Mouse (Mus musculus): ENCODE results near the gene Nxnl2. TPM values are rescaled to one million over a fixed set of nuclear protein-coding genes. Genes with fewer than 3 reads are reported as not detected.

Nxnl2 gene
- not detected in 2 replicates for polyA plus RNA-seq (2012)

GRCm38 (mm10) chr13:51170691-51171680 is at the start of gene Nxnl2:
TSS of gene Nxnl2 (plus strand) at chr13:51171022.
- TF ChIP-seq GATA1 (IDR thresholded peaks at IDR 0.05; ENCODE audit: low read length) (no peak), TAL1 (IDR thresholded peaks at IDR 0.05; ENCODE audit: low read length) (no peak)
- Histone ChIP-seq H3K9me3 (ENCODE audit: control insufficient read depth, low read length) (no peaks in the 10 kb centered on the region), H3K4me3 (replicated peaks) (peak within 1 kb of the TSS; percentile 32), H3K36me3 (ENCODE audit: control insufficient read depth) (no peaks in the 10 kb centered on the region), H3K4me1 (ENCODE audit: control insufficient read depth) (peaks cover 8% of the 10 kb centered on the region), H3K27me3 (ENCODE audit: control insufficient read depth) (peaks cover 38% of the 10 kb centered on the region)

- H3K4me3 ChIP-seq (replicated peaks): no peak overlapping the region
- no peaks in the 10 kb centered on the region for H3K9me3 ChIP-seq (ENCODE audit: control insufficient read depth, low read length)
- TF ChIP-seq GATA1 (IDR thresholded peaks at IDR 0.05; ENCODE audit: low read length) (no peak), TAL1 (IDR thresholded peaks at IDR 0.05; ENCODE audit: low read length) (no peak)
- peaks cover 25% of the 10 kb centered on the region for H3K4me1 ChIP-seq (ENCODE audit: control insufficient read depth)
- H3K27me3 ChIP-seq (ENCODE audit: control insufficient read depth): no peaks in the 10 kb centered on the region
- peaks cover 3% of the 10 kb centered on the region for H3K36me3 ChIP-seq (ENCODE audit: control insufficient read depth)
These were observed 48.9 kb upstream of the Nxnl2 start for GRCm38 (mm10) chr13:51121966-51122365.

- Histone ChIP-seq H3K4me1 (ENCODE audit: control insufficient read depth) (peaks cover 25% of the 10 kb centered on the region), H3K4me3 (replicated peaks) (no peak overlapping the region), H3K36me3 (ENCODE audit: control insufficient read depth) (peaks cover 3% of the 10 kb centered on the region), H3K27me3 (ENCODE audit: control insufficient read depth) (no peaks in the 10 kb centered on the region), H3K9me3 (ENCODE audit: control insufficient read depth, low read length) (no peaks in the 10 kb centered on the region)
- TF ChIP-seq GATA1 (IDR thresholded peaks at IDR 0.05; ENCODE audit: low read length): no peak
- no peak for TF ChIP-seq TAL1 (IDR thresholded peaks at IDR 0.05; ENCODE audit: low read length)
These were observed 48.1 kb upstream of the Nxnl2 start for GRCm38 (mm10) chr13:51122771-51123170.

GRCm38 (mm10) chr13:51125357-51125756 is 45.5 kb upstream of the Nxnl2 start:
- Histone ChIP-seq H3K27me3 (ENCODE audit: control insufficient read depth) (no peaks in the 10 kb centered on the region), H3K4me3 (replicated peaks) (no peak overlapping the region), H3K9me3 (ENCODE audit: control insufficient read depth, low read length) (no peaks in the 10 kb centered on the region), H3K4me1 (ENCODE audit: control insufficient read depth) (peaks cover 18% of the 10 kb centered on the region), H3K36me3 (ENCODE audit: control insufficient read depth) (peaks cover 9% of the 10 kb centered on the region)
- no peak for TF ChIP-seq GATA1 (IDR thresholded peaks at IDR 0.05; ENCODE audit: low read length)
- TF ChIP-seq TAL1 (IDR thresholded peaks at IDR 0.05; ENCODE audit: low read length): no peak

- Histone ChIP-seq H3K4me1 (ENCODE audit: control insufficient read depth) (peaks cover 3% of the 10 kb centered on the region; the same call in 1 of the 2 replicates), H3K27me3 (ENCODE audit: control insufficient read depth) (no peaks in the 10 kb centered on the region), H3K36me3 (ENCODE audit: control insufficient read depth) (peaks cover 14% of the 10 kb centered on the region), H3K4me3 (replicated peaks) (no peak overlapping the region), H3K9me3 (ENCODE audit: control insufficient read depth, low read length) (no peaks in the 10 kb centered on the region)
- TF ChIP-seq GATA1 (IDR thresholded peaks at IDR 0.05; ENCODE audit: low read length): no peak
These were observed 42.9 kb upstream of the Nxnl2 start for GRCm38 (mm10) chr13:51127906-51128305.

- H3K36me3 ChIP-seq (ENCODE audit: control insufficient read depth): peaks cover 14% of the 10 kb centered on the region
- no peak overlapping the region for H3K4me3 ChIP-seq (replicated peaks)
- no peaks in the 10 kb centered on the region for H3K27me3 ChIP-seq (ENCODE audit: control insufficient read depth)
- no peaks in the 10 kb centered on the region for H3K9me3 ChIP-seq (ENCODE audit: control insufficient read depth, low read length)
- peaks cover 3% of the 10 kb centered on the region; the same call in 1 of the 2 replicates for H3K4me1 ChIP-seq (ENCODE audit: control insufficient read depth)
- TF ChIP-seq GATA1 (IDR thresholded peaks at IDR 0.05; ENCODE audit: low read length): no peak
These were observed 42.4 kb upstream of the Nxnl2 start for GRCm38 (mm10) chr13:51128417-51128816.

GRCm38 (mm10) chr13:51131179-51131578 is 39.6 kb upstream of the Nxnl2 start:
- TF ChIP-seq GATA1 (IDR thresholded peaks at IDR 0.05; ENCODE audit: low read length): no peak
- TF ChIP-seq TAL1 (IDR thresholded peaks at IDR 0.05; ENCODE audit: low read length): no peak
- Histone ChIP-seq H3K4me3 (replicated peaks) (no peak overlapping the region), H3K27me3 (ENCODE audit: control insufficient read depth) (no peaks in the 10 kb centered on the region), H3K36me3 (ENCODE audit: control insufficient read depth) (peaks cover 15% of the 10 kb centered on the region), H3K4me1 (ENCODE audit: control insufficient read depth) (peaks cover 3% of the 10 kb centered on the region; the same call in 1 of the 2 replicates), H3K9me3 (ENCODE audit: control insufficient read depth, low read length) (no peaks in the 10 kb centered on the region)

GRCm38 (mm10) chr13:51136315-51136714 is 34.5 kb upstream of the Nxnl2 start:
- Histone ChIP-seq H3K4me1 (ENCODE audit: control insufficient read depth) (no peaks in the 10 kb centered on the region), H3K4me3 (replicated peaks) (no peak overlapping the region), H3K36me3 (ENCODE audit: control insufficient read depth) (peaks cover 12% of the 10 kb centered on the region), H3K9me3 (ENCODE audit: control insufficient read depth, low read length) (no peaks in the 10 kb centered on the region), H3K27me3 (ENCODE audit: control insufficient read depth) (no peaks in the 10 kb centered on the region)
- TF ChIP-seq TAL1 (IDR thresholded peaks at IDR 0.05; ENCODE audit: low read length) (no peak), GATA1 (IDR thresholded peaks at IDR 0.05; ENCODE audit: low read length) (no peak)

GRCm38 (mm10) chr13:51136996-51137701 is 33.7 kb upstream of the Nxnl2 start:
- Histone ChIP-seq H3K4me3 (replicated peaks) (no peak overlapping the region), H3K27me3 (ENCODE audit: control insufficient read depth) (no peaks in the 10 kb centered on the region), H3K36me3 (ENCODE audit: control insufficient read depth) (peaks cover 13% of the 10 kb centered on the region), H3K9me3 (ENCODE audit: control insufficient read depth, low read length) (no peaks in the 10 kb centered on the region), H3K4me1 (ENCODE audit: control insufficient read depth) (no peaks in the 10 kb centered on the region)
- TF ChIP-seq GATA1 (IDR thresholded peaks at IDR 0.05; ENCODE audit: low read length) (no peak), TAL1 (IDR thresholded peaks at IDR 0.05; ENCODE audit: low read length) (no peak)
